1 mouse cellular context compared by ENCODE assay signal in the genomic region with DNA sequence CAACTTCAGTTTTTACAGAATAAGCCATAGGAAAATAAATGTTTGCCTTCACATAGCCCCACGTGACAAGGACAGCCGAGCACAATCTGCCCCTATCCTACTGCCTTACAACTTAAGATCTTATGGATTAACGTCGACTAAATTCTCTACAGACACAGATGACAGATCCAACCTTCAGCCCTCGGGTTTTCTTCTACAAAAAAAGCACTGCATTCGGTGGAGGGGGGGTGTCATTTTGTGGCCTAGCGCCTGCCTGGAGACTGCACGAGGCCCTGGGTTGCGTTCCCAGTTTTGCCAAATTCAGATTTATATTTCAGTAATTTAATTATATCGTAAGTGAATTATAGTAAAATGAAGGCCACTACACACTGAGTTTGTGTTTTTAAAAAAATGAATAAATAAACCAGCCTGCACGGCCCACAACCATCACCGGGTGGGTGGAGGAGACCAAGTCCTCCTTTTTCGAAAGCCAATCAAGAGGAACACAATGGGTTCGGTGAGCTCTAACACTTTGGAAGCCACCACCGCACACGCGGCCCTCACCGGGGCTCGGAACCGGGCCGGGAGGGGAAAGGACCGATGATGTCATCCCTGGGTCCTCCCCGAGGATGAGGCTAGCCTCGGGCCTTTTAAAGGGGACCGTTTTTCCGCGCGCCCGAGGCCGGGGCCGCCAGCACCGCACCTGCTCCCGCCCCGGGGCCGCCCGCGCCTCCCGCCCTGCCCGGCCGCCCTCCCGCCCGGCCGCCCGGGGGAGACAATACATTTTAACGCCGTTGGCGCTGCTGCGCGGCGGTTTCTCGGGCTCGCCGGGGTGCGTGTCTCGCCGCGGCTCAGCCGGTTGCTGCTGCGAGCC.
TF ChIP-seq lines count a peak whose summit lies in the region.

No protein-coding gene starts in this region.

TF ChIP-seq in MEL, 35 proteins besides CTCF, POLR2A, EP300 and RAD21:
- TF ChIP-seq USF2 (IDR thresholded peaks at IDR 0.05; ENCODE audit: borderline replicate concordance in 1 of 2, insufficient read depth in 1 of 2, low read depth in 1 of 2, low read length in 2 of 2) (peak in 1 of 2 experiments; percentile 57; a peak in 1 of 4 replicates), GATA1 (IDR thresholded peaks at IDR 0.05; ENCODE audit: low read depth, low read length) (no peak), ZC3H11A (IDR thresholded peaks at IDR 0.05; ENCODE audit: low read depth, low read length) (no peak), POLR2AphosphoS2 (IDR thresholded peaks at IDR 0.05; ENCODE audit: low read length) (peak; percentile 39; the same call in 1 of the 2 replicates), UBTF (IDR thresholded peaks at IDR 0.05; ENCODE audit: borderline replicate concordance, insufficient read depth, low read depth, low read length) (0 out of 2 replicates have a peak, but pooled peaks have one; percentile 53), MYC (IDR thresholded peaks at IDR 0.05; ENCODE audit: low read depth, low read length) (peak; percentile 64), USF1 (IDR thresholded peaks at IDR 0.05; ENCODE audit: low read depth, low read length) (peak; percentile 90), GABPA (IDR thresholded peaks at IDR 0.05; ENCODE audit: low read depth, low read length) (no peak), CHD1 (IDR thresholded peaks at IDR 0.05; ENCODE audit: low read depth, low read length) (peak; percentile 87; the same call in 1 of the 2 replicates), MYB (IDR thresholded peaks at IDR 0.05; ENCODE audit: low read depth, low read length) (no peak), TAL1 (IDR thresholded peaks at IDR 0.05; ENCODE audit: low read length) (no peak), MXI1 (IDR thresholded peaks at IDR 0.05; ENCODE audit: low read depth, low read length) (peak; percentile 95), MAX (IDR thresholded peaks at IDR 0.05; ENCODE audit: low read length) (peak; percentile 75), SMC3 (IDR thresholded peaks at IDR 0.05; ENCODE audit: low read depth, low read length) (no peak), SIN3A (IDR thresholded peaks at IDR 0.05; ENCODE audit: low read length) (peak; percentile 78; the same call in 1 of the 2 replicates), ETS1 (IDR thresholded peaks at IDR 0.05; ENCODE audit: low read depth, low read length) (0 out of 2 replicates have a peak, but pooled peaks have one; percentile 2), RCOR1 (IDR thresholded peaks at IDR 0.05; ENCODE audit: low read depth, low read length) (no peak), BHLHE40 (IDR thresholded peaks at IDR 0.05; ENCODE audit: borderline replicate concordance, low read depth, low read length) (peak; percentile 28; the same call in 1 of the 2 replicates)
TF ChIP-seq in MEL: peak in this region for 11.
